Mouse (Mus musculus) layer of hippocampus, adult 8-10 months (tissue): Measurements from ENCODE around the gene Recql. TPM values are rescaled to one million over a fixed set of nuclear protein-coding genes. Genes with fewer than 3 reads are reported as not detected.
"Not testable (repeated sequence)": the region's sequence is repeated elsewhere in the genome, so short reads cannot be mapped to it uniquely, and the experiment has no call there.

ENCODE experiments used
- DNase-seq, 2 experiments: peaks; one replicate each; pipeline ENCODE4 v3.0.0; 2022; ENCODE audit warnings: low spot score in 2 of 2
- total RNA-seq, 4 experiments: library from RNA; stranded (reverse); gene quantifications; 2 replicates each; pipeline ENCODE4 v1.2.4; 2022

Gene Recql
- total RNA-seq, 4 experiments from 2014 or later: 21.8 to 25.7 (median 23.6) TPM

- no peak for DNase-seq
These were observed 21.0 kb downstream of the Recql start for GRCm38 (mm10) chr6:142365742-142366472.

- no peak for DNase-seq
These were observed 23.8 kb downstream of the Recql start for GRCm38 (mm10) chr6:142363019-142363576.

- DNase-seq: no peak
These were observed 24.9 kb downstream of the Recql start for GRCm38 (mm10) chr6:142362036-142362435.

GRCm38 (mm10) chr6:142357106-142357505 is 29.8 kb downstream of the Recql start:
- no peak for DNase-seq

GRCm38 (mm10) chr6:142352099-142352498 is 34.8 kb downstream of the Recql start:
- DNase-seq: not testable (repeated sequence)

GRCm38 (mm10) chr6:142347431-142348385 is 39.2 kb downstream of the Recql start:
- no peak for DNase-seq

- no peak for DNase-seq
These were observed 40.4 kb downstream of the Recql start for GRCm38 (mm10) chr6:142346181-142347110.

- DNase-seq: peak; percentile 84 to 88
These were observed 41.3 kb downstream of the Recql start, which contains the start of gene Pyroxd1 for GRCm38 (mm10) chr6:142345440-142346038. Pyroxd1 (plus strand) TSS chr6:142345654.

GRCm38 (mm10) chr6:142343561-142343960 is 43.3 kb downstream of the Recql start:
- peak in 1 of 2 experiments; percentile 48 for DNase-seq

GRCm38 (mm10) chr6:142339576-142339975 is 47.3 kb downstream of the Recql start:
- no peak for DNase-seq

- DNase-seq: no peak
These were observed 47.9 kb downstream of the Recql start for GRCm38 (mm10) chr6:142338961-142339360.

- no peak for DNase-seq
These were observed 57.7 kb downstream of the Recql start for GRCm38 (mm10) chr6:142329201-142329600.

GRCm38 (mm10) chr6:142326598-142326997 is 60.3 kb downstream of the Recql start:
- no peak for DNase-seq

- DNase-seq: no peak
These were observed 64.0 kb downstream of the Recql start, which contains the start of gene Slco1a5 for GRCm38 (mm10) chr6:142322881-142323280. Slco1a5 (minus strand) TSS chr6:142322981.

- DNase-seq: no peak
These were observed 69.8 kb downstream of the Recql start for GRCm38 (mm10) chr6:142317106-142317505.

- DNase-seq: no peak
These were observed 72.6 kb downstream of the Recql start for GRCm38 (mm10) chr6:142314285-142314684.

- DNase-seq: no peak
These were observed 81.8 kb downstream of the Recql start for GRCm38 (mm10) chr6:142305076-142305475.
